Mouse (Mus musculus): Measurements from ENCODE around the gene Lrrc59. TPM values are rescaled to one million over a fixed set of nuclear protein-coding genes. Genes with fewer than 3 reads are reported as not detected.

The Lrrc59 gene
- total and polyA plus RNA-seq, 3 experiments, result 324 to 493 (median 325) TPM

DNA sequence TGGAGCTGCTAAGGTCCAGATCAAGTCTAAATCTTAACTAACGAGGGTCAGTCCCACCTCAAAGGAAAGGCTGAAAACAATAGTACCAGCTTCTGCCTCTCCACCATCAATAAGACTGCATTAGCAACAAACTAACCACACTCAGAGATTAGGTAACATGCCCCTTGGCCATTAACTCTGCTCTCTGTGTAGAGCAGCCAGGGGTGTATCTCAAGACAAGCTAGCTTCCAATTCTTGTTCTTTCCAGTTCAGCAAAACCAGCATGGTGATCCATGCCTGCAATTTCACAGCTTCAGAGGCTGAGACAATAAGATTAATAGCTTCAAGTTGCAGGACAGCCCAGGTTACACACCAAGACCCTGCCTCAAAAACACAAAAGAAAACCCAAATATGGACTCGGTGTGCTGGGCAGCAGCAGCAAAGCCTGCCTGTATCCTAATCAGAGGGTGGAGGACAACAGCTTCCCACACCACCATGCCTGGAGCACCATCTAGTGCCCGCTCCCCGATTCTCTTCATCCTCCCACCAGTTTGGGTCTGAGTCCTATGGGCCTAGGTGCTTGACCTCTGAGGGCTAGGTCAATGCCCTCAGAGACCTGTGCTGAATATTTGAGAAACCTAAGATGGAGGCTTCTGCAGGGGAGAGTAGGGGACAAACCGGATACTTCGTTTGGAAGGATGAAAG is 31.0 kb upstream of the Lrrc59 start:
- Histone ChIP-seq H3K27me3 (replicated peaks) (no peaks in the 10 kb centered on the region), H3K27ac (ENCODE audit: insufficient read depth, low read depth) (no peak overlapping the region), H3K36me3 (replicated peaks in 1 of 2; ENCODE audit: control insufficient read depth in 1 of 2, insufficient read depth in 1 of 2, low read length in 1 of 2) (peaks cover 0 to 38% of the 10 kb centered on the region in 2 experiments), H3K79me2 (replicated peaks; ENCODE audit: control insufficient read depth, extremely low read depth, insufficient read depth, poor library complexity, severe bottlenecking) (no peaks in the 10 kb centered on the region), H3K4me1 (ENCODE audit: control insufficient read depth in 1 of 2, insufficient read depth in 2 of 2) (peaks cover 9 to 48% of the 10 kb centered on the region in 2 experiments), H3K9ac (ENCODE audit: insufficient read depth, low read depth) (no peak overlapping the region), H3K9me3 (replicated peaks; ENCODE audit: low read length) (no peaks in the 10 kb centered on the region), H3K4me3 (replicated peaks in 1 of 3; ENCODE audit: low read depth in 2 of 3, low read length in 2 of 3, poor library complexity in 1 of 3) (no peak overlapping the region), H3K4me2 (ENCODE audit: insufficient read depth, low read depth, poor library complexity, severe bottlenecking) (no peak overlapping the region)
- peak in 1 of 2 experiments; percentile 20; a peak in 1 of 4 replicates for TF ChIP-seq CTCF (conservative IDR thresholded peaks at IDR 0.05 in 1 of 2, IDR thresholded peaks at IDR 0.05 in 1 of 2; ENCODE audit: low read depth in 2 of 2, low read length in 2 of 2)
- TF ChIP-seq USF1 (IDR thresholded peaks at IDR 0.05; ENCODE audit: low read depth, low read length), result no peak
- DNase-seq (ENCODE audit: extremely low read depth), result no peak
- dilution Hi-C loops (cut with MboI; ENCODE audit: extremely low pct_ligation_motif_present, extremely low pct_unique_long_range_greater_than_20kb, low sequenced_read_pairs) (no loop called here), in situ Hi-C loops (cut with MboI; ENCODE audit: low pct_ligation_motif_present, low pct_unique_long_range_greater_than_20kb, low sequenced_read_pairs) (no loop called here)

GRCm38 (mm10) chr11:94600447-94600846 is 29.1 kb upstream of the Lrrc59 start:
- Histone ChIP-seq H3K4me2 (ENCODE audit: insufficient read depth, low read depth, poor library complexity, severe bottlenecking) (peak overlapping the region; percentile 90; the same call in 1 of the 2 replicates), H3K4me1 (ENCODE audit: control insufficient read depth in 1 of 2, insufficient read depth in 2 of 2) (peaks cover 9 to 47% of the 10 kb centered on the region in 2 experiments)
- in situ Hi-C loops (cut with MboI; ENCODE audit: low pct_ligation_motif_present, low pct_unique_long_range_greater_than_20kb, low sequenced_read_pairs), result no loop called here

GRCm38 (mm10) chr11:94601321-94602281 is 28.0 kb upstream of the Lrrc59 start, which contains the start of gene Acsf2:
TSS of gene Acsf2 (minus strand) at chr11:94601871.
- peaks cover 0 to 18% of the 10 kb centered on the region in 2 experiments for H3K36me3 ChIP-seq (replicated peaks in 1 of 2; ENCODE audit: control insufficient read depth in 1 of 2, insufficient read depth in 1 of 2, low read length in 1 of 2)
- DNase-seq (ENCODE audit: extremely low read depth), result peak; percentile 88
- peak within 1 kb of the TSS; percentile 90 for H3K4me2 ChIP-seq (ENCODE audit: insufficient read depth, low read depth, poor library complexity, severe bottlenecking)
- H3K9me3 ChIP-seq (replicated peaks; ENCODE audit: low read length), result no peaks in the 10 kb centered on the region
- H3K79me2 ChIP-seq (replicated peaks; ENCODE audit: control insufficient read depth, extremely low read depth, insufficient read depth, poor library complexity, severe bottlenecking), result no peaks in the 10 kb centered on the region
- H3K9ac ChIP-seq (ENCODE audit: insufficient read depth, low read depth), result peak within 1 kb of the TSS; percentile 59
- H3K4me1 ChIP-seq (ENCODE audit: control insufficient read depth in 1 of 2, insufficient read depth in 2 of 2), result peaks cover 9 to 36% of the 10 kb centered on the region in 2 experiments
- H3K27me3 ChIP-seq (replicated peaks), result no peaks in the 10 kb centered on the region
- no peak within 1 kb of the TSS for H3K27ac ChIP-seq (ENCODE audit: insufficient read depth, low read depth)
- dilution Hi-C loops (cut with MboI; ENCODE audit: extremely low pct_ligation_motif_present, extremely low pct_unique_long_range_greater_than_20kb, low sequenced_read_pairs) (no loop called here), in situ Hi-C loops (cut with MboI; ENCODE audit: low pct_ligation_motif_present, low pct_unique_long_range_greater_than_20kb, low sequenced_read_pairs) (no loop called here)
- H3K4me3 ChIP-seq (replicated peaks in 1 of 3; ENCODE audit: low read depth in 2 of 3, low read length in 2 of 3, poor library complexity in 1 of 3), result peak within 1 kb of the TSS; percentile 60 to 63 (median 60)
- TF ChIP-seq NELFE (IDR thresholded peaks at IDR 0.05; ENCODE audit: low read depth, low read length) (peak; percentile 36; the same call in 1 of the 2 replicates), ZNF384 (IDR thresholded peaks at IDR 0.05; ENCODE audit: low read depth, low read length) (no peak), POLR2A (IDR thresholded peaks at IDR 0.05; ENCODE audit: low read depth, low read length) (peak; percentile 72), NRF1 (IDR thresholded peaks at IDR 0.05; ENCODE audit: low read depth, low read length) (no peak), E2F4 (IDR thresholded peaks at IDR 0.05; ENCODE audit: insufficient replicate concordance, low read depth, low read length) (peak; percentile 73; the same call in 1 of the 2 replicates), MYC (IDR thresholded peaks at IDR 0.05; ENCODE audit: low read depth, low read length) (peak; percentile 87; the same call in 1 of the 2 replicates), CHD1 (IDR thresholded peaks at IDR 0.05; ENCODE audit: low read depth, low read length) (no peak), RCOR1 (conservative IDR thresholded peaks at IDR 0.05; ENCODE audit: low read depth, low read length) (peak; percentile 81), MAX (IDR thresholded peaks at IDR 0.05; ENCODE audit: low read length) (peak; percentile 95), ZC3H11A (IDR thresholded peaks at IDR 0.05; ENCODE audit: low read depth, low read length) (no peak), UBTF (IDR thresholded peaks at IDR 0.05; ENCODE audit: low read depth, low read length) (0 out of 2 replicates have a peak, but pooled peaks have one; percentile 42), MEF2A (IDR thresholded peaks at IDR 0.05; ENCODE audit: borderline replicate concordance, low read depth, low read length) (no peak; the same call in 1 of the 2 replicates), USF1 (IDR thresholded peaks at IDR 0.05; ENCODE audit: low read depth, low read length) (peak; percentile 88), RAD21 (IDR thresholded peaks at IDR 0.05; ENCODE audit: low read depth, low read length) (no peak), ZMIZ1 (IDR thresholded peaks at IDR 0.05; ENCODE audit: low read depth, low read length) (no peak; the same call in none of the 2 replicates), JUN (IDR thresholded peaks at IDR 0.05; ENCODE audit: insufficient read depth, low read depth, low read length) (no peak)

More at GRCm38 (mm10) chr11:94600447-94600846, 29.1 kb upstream of the Lrrc59 start:
- no peaks in the 10 kb centered on the region for H3K9me3 ChIP-seq (replicated peaks; ENCODE audit: low read length)
- TF ChIP-seq POLR2AphosphoS2 (IDR thresholded peaks at IDR 0.05; ENCODE audit: low read depth, low read length) (no peak), USF2 (conservative IDR thresholded peaks at IDR 0.05; ENCODE audit: low read depth, low read length) (no peak), MYC (IDR thresholded peaks at IDR 0.05; ENCODE audit: low read depth, low read length) (no peak), UBTF (IDR thresholded peaks at IDR 0.05; ENCODE audit: low read depth, low read length) (no peak), NRF1 (IDR thresholded peaks at IDR 0.05; ENCODE audit: low read depth, low read length) (no peak), ETS1 (conservative IDR thresholded peaks at IDR 0.05; ENCODE audit: low read depth, low read length) (no peak), ZMIZ1 (IDR thresholded peaks at IDR 0.05; ENCODE audit: low read depth, low read length) (no peak), TCF12 (IDR thresholded peaks at IDR 0.05; ENCODE audit: low read depth, low read length) (no peak), CHD2 (IDR thresholded peaks at IDR 0.05; ENCODE audit: low read length) (no peak), JUND (conservative IDR thresholded peaks at IDR 0.05; ENCODE audit: low read depth, low read length) (no peak), MXI1 (IDR thresholded peaks at IDR 0.05; ENCODE audit: low read depth, low read length) (no peak), SIN3A (IDR thresholded peaks at IDR 0.05; ENCODE audit: low read length) (no peak), MAX (IDR thresholded peaks at IDR 0.05; ENCODE audit: low read length) (no peak)
- no peaks in the 10 kb centered on the region for H3K27me3 ChIP-seq (replicated peaks)
- H3K36me3 ChIP-seq (replicated peaks in 1 of 2; ENCODE audit: control insufficient read depth in 1 of 2, insufficient read depth in 1 of 2, low read length in 1 of 2), result peaks cover 0 to 29% of the 10 kb centered on the region in 2 experiments
- H3K79me2 ChIP-seq (replicated peaks; ENCODE audit: control insufficient read depth, extremely low read depth, insufficient read depth, poor library complexity, severe bottlenecking), result no peaks in the 10 kb centered on the region
- peak overlapping the region in 1 of 3 experiments; percentile 60 for H3K4me3 ChIP-seq (replicated peaks in 1 of 3; ENCODE audit: low read depth in 2 of 3, low read length in 2 of 3, poor library complexity in 1 of 3)
- no peak overlapping the region for H3K27ac ChIP-seq (ENCODE audit: insufficient read depth, low read depth)
- no peak overlapping the region for H3K9ac ChIP-seq (ENCODE audit: insufficient read depth, low read depth)
- dilution Hi-C loops (cut with MboI; ENCODE audit: extremely low pct_ligation_motif_present, extremely low pct_unique_long_range_greater_than_20kb, low sequenced_read_pairs), result no loop called here
- no peak for DNase-seq (ENCODE audit: extremely low read depth)
